Mouse (Mus musculus) CH12.LX (cell line): ENCODE results near the gene Gse1.

ENCODE experiments used
- CHD2 ChIP-seq: IDR thresholded peaks from 2 replicates; pipeline ENCODE4 v1.6.1; 2011; ENCODE audit warnings: low read length, improper control_type of control experiment
- CTCF ChIP-seq, 2 experiments: IDR thresholded peaks in 1 of 2; conservative IDR thresholded peaks in 1 of 2; 2 replicates each; pipeline ENCODE4 v1.5.1; 2011 to 2012; ENCODE audit warnings: low read depth in 2 of 2, low read length in 2 of 2, improper control_type of control experiment in 1 of 2, inconsistent platforms in 1 of 2, mild to moderate bottlenecking in 1 of 2, moderate library complexity in 1 of 2
- E2F4 ChIP-seq: IDR thresholded peaks from 2 replicates; pipeline ENCODE4 v1.6.1; 2011; ENCODE audit warnings: low read depth, low read length, improper control_type of control experiment; ENCODE audit not compliant: insufficient replicate concordance
- EP300 ChIP-seq: IDR thresholded peaks from 2 replicates; pipeline ENCODE4 v1.6.1; 2011; ENCODE audit warnings: low read length, improper control_type of control experiment
- HCFC1 ChIP-seq: IDR thresholded peaks from 2 replicates; pipeline ENCODE4 v1.6.1; 2012; ENCODE audit warnings: low read depth, mild to moderate bottlenecking, inconsistent platforms, low read length, improper control_type of control experiment
- KAT2A ChIP-seq: IDR thresholded peaks from 2 replicates; pipeline ENCODE4 v1.6.1; 2012; ENCODE audit warnings: low read length, improper control_type of control experiment, inconsistent platforms; ENCODE audit not compliant: insufficient replicate concordance
- MYC ChIP-seq: IDR thresholded peaks from 2 replicates; pipeline ENCODE4 v1.6.1; 2011; ENCODE audit warnings: low read depth, mild to moderate bottlenecking, improper control_type of control experiment, low read length
- POLR2AphosphoS2 ChIP-seq: IDR thresholded peaks from 2 replicates; pipeline ENCODE4 v1.6.1; 2011; ENCODE audit warnings: low read depth, low read length, improper control_type of control experiment
- SMC3 ChIP-seq: IDR thresholded peaks from 2 replicates; pipeline ENCODE4 v1.6.1; 2011; ENCODE audit warnings: low read depth, low read length, improper control_type of control experiment
- ZNF384 ChIP-seq: IDR thresholded peaks from 2 replicates; pipeline ENCODE4 v1.6.1; 2012; ENCODE audit warnings: low read depth, low read length, improper control_type of control experiment, inconsistent platforms

- TF ChIP-seq E2F4 (no peak), EP300 (no peak), SMC3 (no peak), CTCF (conservative IDR thresholded peaks at IDR 0.05 in 1 of 2, IDR thresholded peaks at IDR 0.05 in 1 of 2; ENCODE audit: low read depth in 2 of 2, low read length in 2 of 2) (no peak), HCFC1 (no peak), MYC (no peak), KAT2A (no peak), ZNF384 (no peak), CHD2 (no peak), POLR2AphosphoS2 (no peak)
Observed at GRCm38 (mm10) chr8:120336909-120337555, 108.8 kb downstream of the Gse1 start.
